Mouse (Mus musculus) liver, embryonic 14.5 days (tissue): ENCODE results near the gene D630039A03Rik.

Source experiments
- CTCF ChIP-seq: IDR thresholded peaks from 2 replicates; pipeline ENCODE4 v1.5.1; 2016; ENCODE audit warnings: antibody characterized with exemption, low read depth, control low read depth
- EP300 ChIP-seq: IDR thresholded peaks from 2 replicates; pipeline ENCODE4 v1.6.1; 2016; ENCODE audit warnings: antibody characterized with exemption, low read depth

GRCm38 (mm10) chr4:57952891-57953290 lies 36.8 kb upstream of the D630039A03Rik start:
- TF ChIP-seq CTCF: no peak
- no peak for TF ChIP-seq EP300
